Mouse (Mus musculus): ENCODE results near the gene Myo1g. TPM values are rescaled to one million over a fixed set of nuclear protein-coding genes. Genes with fewer than 3 reads are reported as not detected.
A peak's percentile ranks its signal among the peaks of the same experiment; 100 is the strongest.

Gene Myo1g
- total RNA-seq (2021): 1 to 10 TPM; 1.9 to 3.2 TPM
- long read RNA-seq, experiment 1, partial matches to known transcripts: 0 of 2 reads
- long read RNA-seq, experiment 1, other reads (novel, unspliced or antisense): 1 of 2 reads
- long read RNA-seq, experiment 2, partial matches to known transcripts: 0 of 3 reads
- long read RNA-seq, experiment 2, other reads (novel, unspliced or antisense): 1 of 3 reads

- DNase-seq: peak in 1 of 2 experiments; percentile 21
- intact Hi-C loops (cut with DNase I): no loop called here
Measured at GRCm38 (mm10) chr11:6520507-6521173, at the start of gene Myo1g. Gene Myo1g (minus strand): TSS chr11:6520965.

- DNase-seq: no peak
- intact Hi-C loops (cut with DNase I): no loop called here
Measured at GRCm38 (mm10) chr11:6569410-6569777, 48.6 kb upstream of the Myo1g start.

DNA sequence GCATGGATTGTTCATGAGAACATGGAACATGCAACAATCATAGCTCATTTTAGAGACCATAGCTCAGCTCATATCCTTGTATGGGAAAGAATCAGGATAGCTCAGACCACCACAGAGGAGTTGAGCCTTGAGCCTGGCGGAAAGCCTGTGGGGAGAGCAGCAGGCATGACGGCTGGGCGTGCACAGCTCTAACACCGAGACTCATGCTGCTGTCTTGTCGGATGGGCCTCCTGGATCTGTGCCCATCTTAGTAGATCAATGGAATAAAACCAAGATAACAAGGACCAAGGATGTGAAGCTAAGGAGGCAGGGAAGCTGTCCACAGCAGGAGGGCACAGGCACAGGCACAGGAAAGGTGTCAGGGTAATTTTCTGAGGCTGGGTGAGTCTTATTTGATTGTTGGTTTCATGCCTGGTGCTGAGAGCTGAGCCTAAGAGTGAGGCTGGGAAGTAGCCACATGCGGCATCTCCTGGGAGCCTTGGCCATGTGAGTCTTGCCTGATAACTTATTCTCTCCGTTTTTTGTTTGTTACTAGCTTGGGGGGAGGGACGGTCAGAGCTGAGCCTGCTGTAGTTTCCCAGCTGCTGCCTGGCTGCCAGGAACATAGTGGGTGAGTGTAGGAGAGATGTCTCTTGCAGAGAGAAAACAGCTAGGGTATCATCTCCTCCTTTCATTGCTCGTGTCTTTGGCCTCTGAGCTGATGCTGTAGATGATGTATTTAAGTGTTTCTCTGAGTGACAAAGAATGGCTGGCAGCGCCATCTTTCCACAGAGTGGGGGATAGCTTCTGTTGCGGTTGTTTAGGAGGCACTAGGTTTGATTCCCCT, 48.0 kb upstream of the Myo1g start:
- intact Hi-C loops (cut with DNase I): no loop called here
- DNase-seq: peak; percentile 42 to 54

GRCm38 (mm10) chr11:6567951-6568350, 47.2 kb upstream of the Myo1g start:
- no peak for DNase-seq
- intact Hi-C loops (cut with DNase I): no loop called here

DNA sequence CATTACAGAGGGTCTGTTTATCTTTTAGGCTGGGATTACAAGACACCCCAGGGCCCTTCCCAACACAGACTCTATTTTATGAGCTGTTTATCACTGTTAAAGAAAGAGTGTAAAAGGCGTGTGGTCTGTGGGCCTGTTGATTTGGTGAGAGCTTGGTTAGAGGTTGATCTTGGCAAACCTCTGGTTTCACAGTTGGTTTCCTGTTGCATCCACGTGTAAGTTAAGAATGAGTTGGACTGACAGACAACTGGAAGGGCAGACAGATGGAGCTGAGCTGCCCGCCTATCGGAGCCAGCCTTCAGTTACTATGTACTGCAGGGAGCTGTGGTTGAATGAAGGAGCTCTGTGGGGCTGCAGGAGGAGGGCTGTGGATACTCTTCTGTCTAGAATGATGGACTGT, 45.7 kb upstream of the Myo1g start:
- DNase-seq: no peak
- intact Hi-C loops (cut with DNase I): no loop called here

GRCm38 (mm10) chr11:6563201-6563600, 42.4 kb upstream of the Myo1g start:
- intact Hi-C loops (cut with DNase I): no loop called here
- DNase-seq: no peak

DNA sequence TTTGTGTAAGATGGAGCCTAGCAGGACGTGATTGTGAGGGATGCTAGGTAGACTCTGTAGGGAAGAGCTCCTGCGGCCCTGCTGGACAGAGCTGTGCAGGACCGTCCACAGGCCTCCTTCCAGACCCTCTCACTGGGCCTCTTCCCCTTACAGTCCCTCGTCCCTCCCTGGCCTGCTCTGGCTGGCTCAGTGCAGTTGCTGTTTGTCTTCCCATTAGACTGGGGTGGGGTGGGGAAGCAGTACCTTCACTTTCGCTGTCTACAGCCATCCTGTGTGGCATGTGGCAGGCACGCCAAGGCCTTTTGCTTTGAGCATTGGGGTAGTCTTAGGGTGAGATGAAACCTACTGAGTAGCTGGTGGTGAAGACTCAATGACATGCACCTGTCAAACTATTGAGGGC, 41.6 kb upstream of the Myo1g start:
- intact Hi-C loops (cut with DNase I): no loop called here
- DNase-seq: no peak

- no peak for DNase-seq
- intact Hi-C loops (cut with DNase I): no loop called here
Measured at GRCm38 (mm10) chr11:6561474-6561873, 40.7 kb upstream of the Myo1g start.

- intact Hi-C loops (cut with DNase I): no loop called here
- peak in 1 of 2 experiments; percentile 42 for DNase-seq
Measured at GRCm38 (mm10) chr11:6560655-6561360, 40.0 kb upstream of the Myo1g start.

DNA sequence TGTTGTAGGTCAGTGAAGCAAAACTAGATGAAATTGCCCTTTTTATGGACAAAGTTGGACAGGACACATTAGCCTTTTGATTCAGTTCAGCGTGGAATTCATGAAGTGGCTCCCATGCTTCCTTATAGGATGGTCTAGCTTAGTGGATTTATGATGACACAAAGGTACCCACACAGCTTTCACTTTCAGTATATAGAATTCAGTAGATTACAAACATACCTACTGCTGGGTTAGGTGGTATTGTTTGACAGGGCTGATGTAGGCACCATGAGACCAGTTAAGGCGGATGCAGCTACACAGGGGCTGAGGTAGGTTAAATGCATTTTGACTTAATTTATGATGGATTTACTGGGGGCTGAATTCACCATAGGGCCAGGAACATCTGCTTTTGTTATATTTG, 39.2 kb upstream of the Myo1g start:
- intact Hi-C loops (cut with DNase I): no loop called here

GRCm38 (mm10) chr11:6558234-6558633, 37.5 kb upstream of the Myo1g start:
- intact Hi-C loops (cut with DNase I): no loop called here
- no peak for DNase-seq

More for the DNA sequence above, 39.2 kb upstream of the Myo1g start:
- DNase-seq: no peak

GRCm38 (mm10) chr11:6550201-6550600, 29.4 kb upstream of the Myo1g start:
- intact Hi-C loops (cut with DNase I): no loop called here
- no peak for DNase-seq

GRCm38 (mm10) chr11:6549770-6550169, 29.0 kb upstream of the Myo1g start:
- DNase-seq: no peak
- intact Hi-C loops (cut with DNase I): loop anchor here (5.0 kb wide), 1 partner anchor 38 kb away; no protein-coding TSS in a partner anchor

GRCm38 (mm10) chr11:6547696-6548325, 27.0 kb upstream of the Myo1g start:
- no peak for DNase-seq

GRCm38 (mm10) chr11:6547037-6547680, 26.4 kb upstream of the Myo1g start:
- peak; percentile 81 to 85 for DNase-seq
- intact Hi-C loops (cut with DNase I): loop anchor here (2.0 to 5.0 kb wide), 3 partner anchors 40 to 78 kb away; partner anchors contain the start of gene Purb

More at GRCm38 (mm10) chr11:6547696-6548325, 27.0 kb upstream of the Myo1g start:
- intact Hi-C loops (cut with DNase I): loop anchor here (2.0 to 5.0 kb wide), 3 partner anchors 39 to 77 kb away; partner anchors contain the start of gene Purb

DNA sequence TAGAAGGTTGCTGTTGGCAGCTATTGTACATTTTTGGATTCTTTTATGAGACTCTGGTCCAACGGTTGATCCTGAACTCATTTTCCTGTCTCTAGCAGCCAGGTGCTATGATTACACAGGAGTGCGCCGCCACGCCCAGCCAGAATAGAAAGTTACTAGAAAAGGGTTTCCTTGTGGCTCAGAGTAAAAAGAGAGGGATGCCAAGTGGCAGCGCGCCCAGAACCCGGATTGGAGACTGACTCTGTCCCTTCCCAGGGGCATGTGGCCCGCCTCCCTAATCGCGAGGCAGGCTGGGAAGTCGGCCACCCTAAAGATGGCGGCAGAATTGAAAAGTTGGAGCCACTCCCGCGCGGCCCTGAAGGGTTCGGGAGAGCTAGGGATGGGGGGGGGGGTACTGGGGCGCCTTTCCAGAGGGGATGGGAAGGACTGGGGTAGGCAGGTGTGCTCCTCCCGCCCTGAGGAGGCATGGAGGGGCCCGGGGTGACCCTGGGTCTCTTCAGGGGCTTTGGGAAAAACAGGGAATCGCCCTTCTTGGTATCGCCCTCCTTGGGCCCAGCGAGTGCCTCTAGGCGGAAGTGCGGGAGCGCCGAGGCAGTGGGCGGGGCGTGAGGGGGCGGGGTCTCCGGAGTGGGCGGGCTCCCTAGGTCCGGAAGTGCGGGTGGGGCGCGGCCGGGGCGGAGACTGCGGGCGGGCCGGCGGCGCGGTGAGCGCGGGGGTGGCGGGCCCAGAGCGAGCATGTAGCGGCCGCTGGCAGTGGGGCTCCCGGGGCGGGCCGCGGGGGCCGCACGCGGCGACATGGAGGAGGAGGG, 25.6 kb upstream of the Myo1g start, which contains the start of gene Ccm2:
Ccm2 (plus strand) TSS at position 683 of the 809 bp plus-strand sequence.
- intact Hi-C loops (cut with DNase I): loop anchor here (2.0 to 5.0 kb wide), 3 partner anchors 41 to 78 kb away; partner anchors contain the start of gene Purb
- peak; percentile 97 to 98 for DNase-seq

- intact Hi-C loops (cut with DNase I): loop anchor here (2.0 to 5.0 kb wide), 3 partner anchors 41 to 79 kb away; partner anchors contain the start of gene Purb
- DNase-seq: no peak
Measured at GRCm38 (mm10) chr11:6545857-6546192, 25.1 kb upstream of the Myo1g start.

DNA sequence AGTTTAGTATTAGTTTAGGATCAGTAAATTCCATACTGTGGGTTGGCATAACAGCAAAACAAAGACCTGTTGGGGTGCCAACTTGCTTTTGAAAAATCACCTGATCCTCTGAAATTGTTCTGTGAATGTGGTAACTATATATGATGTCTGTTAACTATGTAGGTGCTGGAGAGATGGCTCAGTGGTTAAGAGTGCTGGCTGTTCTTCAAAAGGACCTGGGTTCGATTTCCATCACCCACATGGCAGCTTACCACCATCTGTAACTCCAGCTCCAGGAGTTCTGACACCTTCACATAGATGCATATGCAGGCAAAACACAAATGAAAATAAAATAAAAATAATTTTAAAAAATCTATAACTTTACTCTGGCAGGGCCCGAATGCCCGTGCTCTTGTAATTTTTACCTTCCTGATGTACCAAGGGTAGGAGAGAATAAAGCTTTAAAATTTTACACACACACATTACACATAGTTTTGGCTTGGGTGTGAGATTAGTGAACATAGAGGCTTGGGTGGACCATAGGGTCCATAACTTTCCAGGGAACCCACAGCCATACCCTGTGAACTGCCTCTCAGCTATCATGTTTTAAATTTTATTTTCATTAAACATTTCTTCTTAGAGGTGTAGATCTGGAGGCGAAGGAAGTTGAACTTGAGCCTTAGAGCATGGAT, 24.6 kb upstream of the Myo1g start:
- intact Hi-C loops (cut with DNase I): loop anchor here (5.0 kb wide), 1 partner anchor 42 kb away; no protein-coding TSS in a partner anchor
- no peak for DNase-seq
